Mouse (Mus musculus): ENCODE results near the gene Cyp4f17. TPM values are rescaled to one million over a fixed set of nuclear protein-coding genes. Genes with fewer than 3 reads are reported as not detected.

Cyp4f17 gene
- 7.0 and 7.3 TPM in 2 replicates for polyA plus RNA-seq (2015; fragmentation: Nextera tagmentation; extraction: Ambion mirVana)

DNA sequence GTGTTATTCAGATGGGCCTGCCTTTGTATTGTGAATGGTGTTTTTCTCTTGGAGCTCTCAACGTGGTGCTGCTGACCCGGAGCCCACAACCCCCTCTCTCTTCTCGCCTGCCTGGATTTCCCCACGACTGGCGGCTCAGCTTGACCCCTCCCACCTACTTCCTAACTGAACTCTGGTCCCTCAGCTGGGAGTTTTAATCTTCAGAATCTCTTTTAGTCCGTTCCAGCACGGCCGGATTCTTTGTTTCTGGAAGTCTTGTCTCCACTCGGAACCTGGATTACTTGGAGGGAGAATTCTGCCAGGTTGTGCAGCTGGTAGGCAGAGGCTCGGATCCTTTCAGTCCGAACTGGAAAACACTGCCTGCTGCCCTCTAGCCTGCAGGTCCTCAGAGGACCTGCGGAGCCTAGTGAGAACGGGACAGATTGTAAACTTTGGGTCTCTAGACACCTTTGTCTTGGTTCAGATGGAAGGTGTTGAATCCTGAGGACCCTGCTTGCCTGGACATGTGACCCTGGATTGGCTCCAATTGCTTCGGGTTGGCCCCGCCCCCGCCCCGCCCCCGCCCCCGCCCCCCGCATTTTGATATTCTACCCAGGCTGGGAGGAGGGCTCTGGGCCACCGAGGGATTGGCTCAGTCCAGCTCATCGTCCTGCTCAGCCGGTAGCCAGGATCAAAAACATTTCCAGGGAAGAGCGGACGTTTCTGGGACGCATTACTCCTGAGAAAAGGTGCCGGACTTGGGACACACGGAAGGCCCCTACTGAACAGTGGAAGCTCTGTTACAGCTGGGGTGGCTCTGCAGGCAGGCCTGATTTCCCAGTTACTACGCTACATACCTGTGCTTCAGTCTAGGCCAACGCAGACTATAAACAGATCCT, at the start of gene Cyp4f17:
Cyp4f17 (plus strand) TSS at position 200 of the 878 bp plus-strand sequence.
- peak within 1 kb of the TSS; percentile 89 for H3K4me2 ChIP-seq
- ATAC-seq (replicated peaks; ENCODE audit: insufficient number of reproducible peaks, insufficient read depth, low FRiP score, low read depth): peak; percentile 82
- 2% methylated on average over 30 of the region's 30 CpGs for WGBS

DNA sequence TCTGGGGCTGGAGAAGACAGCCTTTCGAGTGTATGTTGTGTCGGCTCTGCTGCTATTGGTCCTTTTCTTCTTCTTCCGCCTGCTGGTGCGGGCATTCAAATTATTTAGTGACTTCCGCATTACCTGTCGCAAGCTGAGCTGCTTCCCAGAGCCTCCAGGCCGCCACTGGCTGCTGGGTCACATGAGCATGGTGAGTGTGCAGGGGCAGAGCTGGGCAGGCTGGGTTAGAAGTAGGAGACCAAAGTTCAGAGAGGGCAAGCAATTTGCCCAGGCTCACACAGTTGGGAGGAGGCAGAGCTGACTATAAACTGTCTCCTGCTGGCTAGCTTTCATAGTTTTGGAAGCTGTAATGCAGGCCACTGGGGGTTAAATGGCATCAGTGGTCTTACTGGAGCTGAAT, 37.4 kb upstream of the Cyp4f17 start:
- no peak overlapping the region for H3K4me2 ChIP-seq
- no peak overlapping the region for H3K9ac ChIP-seq
- no peak overlapping the region for H3K27ac ChIP-seq
- no peaks in the 10 kb centered on the region for H3K4me1 ChIP-seq (replicated peaks)
- no peak overlapping the region for H3K4me3 ChIP-seq
- no peaks in the 10 kb centered on the region for H3K36me3 ChIP-seq
- no peaks in the 10 kb centered on the region for H3K9me3 ChIP-seq (replicated peaks)
- ATAC-seq (replicated peaks; ENCODE audit: insufficient number of reproducible peaks, insufficient read depth, low FRiP score, low read depth): no peak
- 0 out of 2 replicates have a peak, but pooled peaks cover under 1% of the 10 kb centered on the region for H3K27me3 ChIP-seq
- 57% methylated on average over 7 of the region's 7 CpGs for WGBS

More for the DNA sequence above, at the start of gene Cyp4f17:
- H3K9ac ChIP-seq: peak within 1 kb of the TSS; percentile 63
- peaks cover 24% of the 10 kb centered on the region for H3K4me1 ChIP-seq (replicated peaks)
- peak within 1 kb of the TSS; percentile 59 for H3K4me3 ChIP-seq
- H3K27me3 ChIP-seq: no peaks in the 10 kb centered on the region
- no peaks in the 10 kb centered on the region for H3K9me3 ChIP-seq (replicated peaks)
- peaks cover 9% of the 10 kb centered on the region; the same call in 1 of the 2 replicates for H3K36me3 ChIP-seq
- H3K27ac ChIP-seq: peak within 1 kb of the TSS; percentile 92

DNA sequence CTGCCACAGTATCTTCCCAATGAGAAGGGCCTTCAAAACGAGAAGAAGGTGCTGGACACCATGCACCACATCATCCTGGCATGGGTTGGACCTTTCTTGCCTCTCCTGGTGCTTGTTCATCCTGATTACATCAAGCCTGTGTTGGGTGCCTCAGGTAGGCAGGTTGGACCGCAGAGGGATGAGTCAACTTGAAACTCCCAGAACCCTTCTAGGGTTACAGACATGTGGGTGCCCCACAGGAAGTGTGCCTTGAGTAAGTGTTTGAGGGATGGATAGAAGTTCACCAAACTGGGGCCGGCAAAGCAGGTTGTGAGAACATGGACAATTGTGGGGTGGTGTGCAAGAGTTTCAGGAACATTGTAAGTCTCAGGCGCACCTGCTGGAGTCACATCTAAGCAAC, 35.1 kb upstream of the Cyp4f17 start:
- WGBS: 75% methylated on average over 4 of the region's 4 CpGs
- Histone ChIP-seq H3K9me3 (replicated peaks) (no peaks in the 10 kb centered on the region), H3K4me3 (no peak overlapping the region), H3K9ac (no peak overlapping the region), H3K27ac (no peak overlapping the region), H3K4me1 (replicated peaks) (no peaks in the 10 kb centered on the region), H3K27me3 (0 out of 2 replicates have a peak, but pooled peaks cover 3% of the 10 kb centered on the region), H3K4me2 (no peak overlapping the region), H3K36me3 (no peaks in the 10 kb centered on the region)
- ATAC-seq (replicated peaks; ENCODE audit: insufficient number of reproducible peaks, insufficient read depth, low FRiP score, low read depth): no peak

DNA sequence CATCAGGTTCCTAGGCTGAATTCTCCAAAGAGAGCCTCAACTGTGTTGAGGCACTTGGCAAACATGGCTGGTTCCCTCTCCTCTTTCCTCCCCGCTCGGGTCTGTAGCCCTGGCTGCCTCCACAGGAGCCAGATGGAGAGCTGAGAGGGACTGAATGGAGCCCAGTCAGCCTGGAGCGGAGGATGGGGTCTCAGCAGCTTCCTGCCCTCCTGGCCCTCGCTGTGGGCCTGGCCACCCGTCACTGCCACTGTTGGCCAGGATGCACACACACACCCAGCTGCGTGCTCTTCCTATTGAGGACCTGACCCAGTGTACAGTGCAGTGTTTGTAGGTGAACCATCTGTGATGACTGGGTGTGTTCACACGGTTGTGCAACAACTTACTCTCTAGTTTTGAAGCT, 33.7 kb upstream of the Cyp4f17 start:
- Histone ChIP-seq H3K9ac (no peak overlapping the region), H3K27me3 (peaks cover 6% of the 10 kb centered on the region; the same call in 1 of the 2 replicates), H3K9me3 (replicated peaks) (no peaks in the 10 kb centered on the region), H3K4me2 (no peak overlapping the region), H3K36me3 (no peaks in the 10 kb centered on the region), H3K4me1 (replicated peaks) (no peaks in the 10 kb centered on the region), H3K27ac (no peak overlapping the region), H3K4me3 (no peak overlapping the region)
- WGBS: 53% methylated on average over 7 of the region's 7 CpGs
- ATAC-seq (replicated peaks; ENCODE audit: insufficient number of reproducible peaks, insufficient read depth, low FRiP score, low read depth): no peak

DNA sequence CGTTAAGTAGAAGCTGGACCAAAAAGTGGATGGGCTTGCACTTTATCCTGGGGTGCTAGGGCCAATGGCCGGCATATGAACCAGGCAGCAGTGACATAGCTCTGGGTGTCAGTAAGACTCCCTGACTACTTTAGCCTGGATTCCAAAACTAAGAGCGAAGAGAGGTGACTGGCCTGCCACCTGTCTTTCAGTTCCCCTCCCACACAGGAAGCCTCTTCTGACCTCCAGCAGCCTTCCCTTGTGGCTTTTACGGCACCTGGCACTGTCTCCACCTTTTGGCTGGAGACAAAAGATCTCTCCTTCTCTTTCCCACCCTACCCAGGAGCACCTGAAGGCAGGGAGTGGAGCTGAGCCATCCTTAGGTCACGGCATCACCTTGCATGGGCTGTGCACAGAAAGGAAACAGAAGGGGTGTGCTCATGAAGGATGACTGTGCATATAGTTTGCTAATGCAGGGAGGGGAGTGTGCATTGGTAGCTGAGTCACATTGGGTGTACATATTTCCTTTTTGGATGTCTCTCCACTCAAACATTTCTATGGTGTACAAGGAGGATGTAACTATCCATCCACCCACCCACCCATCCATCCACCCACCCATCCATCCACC, 30.8 kb upstream of the Cyp4f17 start:
- Histone ChIP-seq H3K4me2 (no peak overlapping the region), H3K36me3 (no peaks in the 10 kb centered on the region), H3K27ac (no peak overlapping the region), H3K9ac (no peak overlapping the region), H3K27me3 (peaks cover 6% of the 10 kb centered on the region), H3K4me1 (replicated peaks) (no peaks in the 10 kb centered on the region), H3K4me3 (no peak overlapping the region), H3K9me3 (replicated peaks) (no peaks in the 10 kb centered on the region)
- 62% methylated on average over 5 of the region's 5 CpGs for WGBS
- ATAC-seq (replicated peaks; ENCODE audit: insufficient number of reproducible peaks, insufficient read depth, low FRiP score, low read depth): no peak

DNA sequence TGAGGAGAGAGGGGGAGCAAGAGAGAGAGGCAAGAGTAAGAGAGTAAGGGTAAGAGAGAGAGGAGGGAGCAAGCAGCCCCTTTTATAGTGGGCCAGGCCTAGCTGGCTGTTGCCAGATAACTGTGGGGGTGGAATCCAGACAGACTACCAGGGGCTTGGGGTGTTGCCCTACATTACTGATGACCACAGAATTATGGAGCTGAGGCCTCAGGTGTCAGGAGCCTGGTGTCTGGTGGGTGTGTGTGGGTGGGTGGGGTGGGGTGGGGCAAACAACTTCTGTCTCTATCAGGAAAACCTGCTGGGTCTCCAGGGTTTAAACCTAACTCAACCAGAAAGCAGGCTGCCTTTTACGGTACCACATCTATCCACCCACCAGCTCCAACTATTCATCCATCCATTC, 28.6 kb upstream of the Cyp4f17 start:
- Histone ChIP-seq H3K4me1 (replicated peaks) (no peaks in the 10 kb centered on the region), H3K9me3 (replicated peaks) (no peaks in the 10 kb centered on the region), H3K4me2 (no peak overlapping the region), H3K4me3 (no peak overlapping the region), H3K36me3 (no peaks in the 10 kb centered on the region), H3K27ac (no peak overlapping the region), H3K27me3 (peaks cover 26% of the 10 kb centered on the region), H3K9ac (no peak overlapping the region)
- WGBS: 100% methylated on average over 1 of the region's 1 CpGs
- ATAC-seq (replicated peaks; ENCODE audit: insufficient number of reproducible peaks, insufficient read depth, low FRiP score, low read depth): no peak

DNA sequence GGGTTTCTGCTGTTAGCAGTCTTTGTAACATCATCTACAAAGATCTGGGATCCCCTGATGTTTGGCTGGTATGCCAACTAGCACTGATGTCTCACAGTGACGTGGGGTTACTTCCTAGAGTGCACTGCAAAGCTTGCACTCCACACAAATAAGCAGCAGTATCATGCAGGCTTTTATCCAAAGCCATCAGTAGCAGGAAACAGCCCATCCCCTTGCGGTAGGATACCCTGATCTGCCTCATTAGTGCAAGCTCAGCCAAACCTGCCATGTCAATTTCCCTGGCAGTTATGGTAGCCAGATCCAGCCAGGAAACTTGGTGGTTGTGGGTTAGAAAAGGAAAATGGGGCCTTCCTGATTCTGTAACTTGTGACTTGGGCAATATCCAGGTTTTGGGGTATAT, 27.1 kb upstream of the Cyp4f17 start:
- H3K4me1 ChIP-seq (replicated peaks): peaks cover 4% of the 10 kb centered on the region
- no peak overlapping the region for H3K4me3 ChIP-seq
- no peak overlapping the region for H3K9ac ChIP-seq
- 60% methylated on average over 2 of the region's 2 CpGs for WGBS
- no peak for ATAC-seq (replicated peaks; ENCODE audit: insufficient number of reproducible peaks, insufficient read depth, low FRiP score, low read depth)
- H3K27ac ChIP-seq: no peak overlapping the region
- H3K4me2 ChIP-seq: no peak overlapping the region
- H3K36me3 ChIP-seq: no peaks in the 10 kb centered on the region
- H3K9me3 ChIP-seq (replicated peaks): no peaks in the 10 kb centered on the region
- H3K27me3 ChIP-seq: peaks cover 28% of the 10 kb centered on the region

DNA sequence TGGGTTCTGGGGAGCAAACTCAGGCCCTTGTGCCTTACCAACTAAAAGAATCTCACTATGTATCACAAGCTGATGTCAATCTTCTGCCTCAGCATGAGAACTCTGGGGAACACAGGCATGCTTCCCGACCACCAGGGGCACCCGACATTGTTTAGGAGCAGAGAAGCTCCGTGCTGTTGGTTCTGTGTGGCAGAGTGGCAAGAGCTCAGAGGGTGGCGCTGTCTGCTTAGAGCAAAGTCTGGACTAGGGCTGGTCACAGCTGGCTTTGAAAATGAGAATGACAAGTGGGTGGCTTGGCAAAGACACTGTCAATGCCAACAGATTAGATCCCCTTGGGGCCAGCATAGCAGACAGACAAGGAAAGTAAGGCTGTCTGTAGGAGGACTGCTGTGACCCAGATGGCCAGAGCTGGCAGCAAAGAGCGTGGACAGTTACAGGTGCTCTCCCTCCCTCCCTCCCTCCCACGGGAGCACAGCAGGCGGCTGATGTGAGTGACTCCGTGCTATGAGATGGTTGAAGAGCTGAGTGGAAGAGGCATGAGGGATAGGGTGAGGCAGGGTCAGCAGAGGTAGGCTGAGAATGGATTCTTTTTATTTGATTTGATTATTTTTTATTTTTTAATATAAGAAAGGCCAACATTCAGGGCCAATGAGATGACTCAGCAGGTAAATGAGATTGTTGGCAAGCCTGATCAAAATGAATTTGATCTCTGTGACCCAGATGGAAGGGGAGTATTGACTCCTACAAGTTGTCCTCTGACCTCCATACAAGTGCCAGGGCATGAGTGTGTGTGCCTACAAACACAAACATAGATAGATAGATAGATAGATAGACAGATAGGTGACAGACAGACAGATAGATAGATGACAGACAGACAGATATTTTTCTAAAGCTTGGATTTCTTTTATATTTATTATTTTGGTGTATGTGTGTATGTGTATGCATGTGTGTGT, 26.0 kb upstream of the Cyp4f17 start:
- Histone ChIP-seq H3K9ac (no peak overlapping the region), H3K4me3 (no peak overlapping the region), H3K36me3 (no peaks in the 10 kb centered on the region), H3K4me2 (no peak overlapping the region), H3K9me3 (replicated peaks) (no peaks in the 10 kb centered on the region), H3K27ac (no peak overlapping the region), H3K27me3 (peaks cover 28% of the 10 kb centered on the region), H3K4me1 (replicated peaks) (peaks cover 4% of the 10 kb centered on the region)
- 9% methylated on average over 8 of the region's 8 CpGs for WGBS
- 0 out of 2 replicates have a peak, but pooled peaks have one; percentile 39 for ATAC-seq (replicated peaks; ENCODE audit: insufficient number of reproducible peaks, insufficient read depth, low FRiP score, low read depth)

DNA sequence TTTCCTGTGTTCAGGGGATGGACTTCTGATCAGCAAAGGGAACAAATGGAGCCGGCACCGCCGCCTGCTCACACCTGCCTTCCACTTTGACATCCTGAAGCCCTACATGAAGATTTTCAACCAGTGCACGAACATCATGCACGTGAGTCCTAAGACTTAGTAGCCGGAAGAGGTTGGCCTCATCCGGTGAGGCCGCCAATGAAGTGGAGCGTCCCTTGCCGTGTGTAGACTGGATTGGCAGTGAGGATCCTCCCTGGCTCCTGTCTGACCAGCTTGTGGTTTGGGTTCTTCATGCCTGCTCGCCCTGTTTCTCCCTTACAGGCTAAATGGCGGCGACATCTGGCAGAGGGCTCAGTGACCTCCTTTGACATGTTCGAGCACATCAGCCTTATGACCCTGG, 24.1 kb upstream of the Cyp4f17 start:
- 69% methylated on average over 14 of the region's 14 CpGs for WGBS
- Histone ChIP-seq H3K27ac (no peak overlapping the region), H3K27me3 (peaks cover 29% of the 10 kb centered on the region), H3K9me3 (replicated peaks) (no peaks in the 10 kb centered on the region), H3K36me3 (no peaks in the 10 kb centered on the region), H3K4me1 (replicated peaks) (peaks cover 4% of the 10 kb centered on the region), H3K9ac (no peak overlapping the region), H3K4me3 (no peak overlapping the region), H3K4me2 (no peak overlapping the region)
- ATAC-seq (replicated peaks; ENCODE audit: insufficient number of reproducible peaks, insufficient read depth, low FRiP score, low read depth): no peak

DNA sequence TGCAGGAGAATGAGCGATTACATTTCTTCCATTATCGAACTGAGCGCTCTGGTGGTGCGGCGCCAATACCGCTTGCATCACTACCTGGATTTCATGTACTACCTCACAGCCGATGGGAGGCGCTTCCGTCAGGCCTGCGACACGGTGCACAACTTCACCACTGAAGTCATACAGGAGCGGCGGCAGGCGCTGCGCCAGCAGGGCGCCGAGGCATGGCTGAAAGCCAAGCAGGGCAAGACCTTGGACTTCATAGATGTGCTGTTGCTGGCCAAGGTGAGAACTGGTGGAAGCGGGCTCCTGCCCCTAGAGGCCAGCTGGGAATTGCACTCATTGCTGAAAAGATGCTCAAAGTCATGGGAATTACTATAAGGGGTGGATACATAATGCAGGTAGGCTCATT, 22.6 kb upstream of the Cyp4f17 start:
- ATAC-seq (replicated peaks; ENCODE audit: insufficient number of reproducible peaks, insufficient read depth, low FRiP score, low read depth): peak; percentile 77
- Histone ChIP-seq H3K27ac (no peak overlapping the region), H3K36me3 (no peaks in the 10 kb centered on the region), H3K9ac (no peak overlapping the region), H3K4me3 (peak overlapping the region; percentile 21; the same call in 1 of the 2 replicates), H3K4me2 (peak overlapping the region; percentile 49), H3K9me3 (replicated peaks) (no peaks in the 10 kb centered on the region), H3K4me1 (replicated peaks) (peaks cover 4% of the 10 kb centered on the region), H3K27me3 (peaks cover 28% of the 10 kb centered on the region)
- 14% methylated on average over 18 of the region's 18 CpGs for WGBS
